8 mouse cellular contexts compared by ENCODE assay signal in the genomic region with DNA sequence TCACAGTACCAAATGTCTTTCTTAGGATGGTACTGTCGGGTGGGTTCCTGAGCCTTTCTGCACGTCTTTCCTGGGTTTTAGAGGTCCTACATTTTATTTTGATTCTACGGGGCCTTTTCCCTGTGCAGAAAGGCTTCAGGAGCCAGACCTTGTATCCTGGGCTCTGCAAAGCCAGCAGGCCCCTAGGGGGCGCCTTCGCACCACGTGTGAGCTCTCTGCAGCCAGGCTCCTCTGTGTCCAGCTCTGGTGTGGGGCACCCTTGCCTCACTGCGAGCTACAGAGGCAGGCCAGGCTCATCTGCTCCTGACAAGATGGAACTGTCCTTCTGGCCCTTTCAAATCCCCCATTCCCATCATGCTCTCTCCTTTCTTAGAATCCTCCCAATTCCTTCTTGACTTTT. TPM values are rescaled to one million over a fixed set of nuclear protein-coding genes. Genes with fewer than 3 reads are reported as not detected.
DNase-seq lines count a peak whose midpoint lies in the region; ATAC-seq and TF ChIP-seq lines count a peak whose summit lies in the region.

No protein-coding gene starts in this region.

- intact Hi-C loops in left cerebral cortex, postnatal 36 days (cut with DNase I) = loop anchor here (5.0 to 10.0 kb wide), 3 partner anchors 61 to 179 kb away; no protein-coding TSS in a partner anchor

- H3K9me3 ChIP-seq in embryonic facial prominence, embryonic 10.5 days = no peaks in the 10 kb centered on the region
- H3K9me3 ChIP-seq in midbrain, postnatal 0 days (ENCODE audit: low read length) = no peaks in the 10 kb centered on the region

- TF ChIP-seq CTCF in midbrain, postnatal 0 days (IDR thresholded peaks at IDR 0.05) = peak; percentile 87
- TF ChIP-seq CTCF in spleen, adult 2 months (IDR thresholded peaks at IDR 0.05; ENCODE audit: extremely low read depth, insufficient read depth, insufficient read length, insufficient replicate concordance) = peak; percentile 97

- no peak overlapping the region for H3K4me2 ChIP-seq in midbrain, postnatal 0 days (ENCODE audit: low read depth, low read length, poor library complexity, severe bottlenecking)

- H3K4me1 ChIP-seq in embryonic facial prominence, embryonic 10.5 days = peaks cover 4% of the 10 kb centered on the region; the same call in 1 of the 2 replicates
- no peaks in the 10 kb centered on the region for H3K4me1 ChIP-seq in midbrain, postnatal 0 days (ENCODE audit: insufficient read depth, low read length)
- H3K4me1 ChIP-seq in spleen, adult 2 months (ENCODE audit: control insufficient read depth, insufficient read depth, insufficient read length) = no peaks in the 10 kb centered on the region

- no peak overlapping the region for H3K4me3 ChIP-seq in embryonic facial prominence, embryonic 10.5 days
- no peak overlapping the region for H3K4me3 ChIP-seq in midbrain, postnatal 0 days (ENCODE audit: low read depth, low read length)
- no peak overlapping the region for H3K4me3 ChIP-seq in spleen, adult 2 months (ENCODE audit: extremely low read depth, insufficient read depth, insufficient read length)

- no peak overlapping the region for H3K27ac ChIP-seq in embryonic facial prominence, embryonic 10.5 days (replicated peaks)
- no peak overlapping the region for H3K27ac ChIP-seq in midbrain, postnatal 0 days (ENCODE audit: low read depth, low read length)
- no peak overlapping the region for H3K27ac ChIP-seq in spleen, adult 2 months (ENCODE audit: insufficient read depth, low read length)

- no peak overlapping the region for H3K9ac ChIP-seq in midbrain, postnatal 0 days (replicated peaks; ENCODE audit: low read length, poor library complexity, severe bottlenecking)

- H3K36me3 ChIP-seq in embryonic facial prominence, embryonic 10.5 days (replicated peaks) = no peaks in the 10 kb centered on the region
- no peaks in the 10 kb centered on the region for H3K36me3 ChIP-seq in midbrain, postnatal 0 days (ENCODE audit: insufficient read depth, low read length)
- H3K36me3 ChIP-seq in spleen, adult 2 months (ENCODE audit: control insufficient read depth, insufficient read depth, low read length) = no peaks in the 10 kb centered on the region

- DNase-seq in 3134 (ENCODE audit: extremely low read depth, insufficient read length, low spot score) = peak; percentile 67
- peak; percentile 95 for DNase-seq in adrenal gland, postnatal 14 days
- peak; percentile 92 for DNase-seq in embryonic facial prominence, embryonic 10.5 days (ENCODE audit: low spot score)
- peak; percentile 97 for DNase-seq in heart, adult 11 months
- peak; percentile 84 for DNase-seq in kidney, adult 11 months
- peak; percentile 85 to 88 for DNase-seq in left cerebral cortex, postnatal 36 days (ENCODE audit: low spot score in 2 of 2)
- DNase-seq in midbrain, postnatal 0 days (ENCODE audit: low spot score) = peak; percentile 89
- peak; percentile 42 to 81 for DNase-seq in spleen, adult 2 months (ENCODE audit: low read depth in 1 of 2, low spot score in 2 of 2)

- TF ChIP-seq POLR2A in spleen, adult 2 months (IDR thresholded peaks at IDR 0.05; ENCODE audit: low read depth, low read length) = no peak

- no peaks in the 10 kb centered on the region for H3K27me3 ChIP-seq in embryonic facial prominence, embryonic 10.5 days (replicated peaks; ENCODE audit: low read depth, poor library complexity, severe bottlenecking)
- no peaks in the 10 kb centered on the region for H3K27me3 ChIP-seq in midbrain, postnatal 0 days (ENCODE audit: insufficient read depth, low read length)
- H3K27me3 ChIP-seq in spleen, adult 2 months (ENCODE audit: control insufficient read depth, insufficient read depth, low read length) = no peaks in the 10 kb centered on the region

- no peak for ATAC-seq in midbrain, postnatal 0 days (ENCODE audit: low FRiP score)

- WGBS in embryonic facial prominence, embryonic 10.5 days = 19% methylated on average over 7 of the region's 7 CpGs
- WGBS in midbrain, postnatal 0 days = 18% methylated on average over 7 of the region's 7 CpGs
- WGBS in spleen, adult 2 months = 13% methylated on average over 7 of the region's 7 CpGs

RNA-seq across cellular contexts. Expression of a gene that starts 53.3 kb away (rescaled TPM):
- total RNA-seq in adrenal gland, postnatal 14 days (2021) = 40.6 and 46.3 TPM in 2 replicates
- 103 and 106 TPM in 2 replicates for polyA plus RNA-seq in embryonic facial prominence, embryonic 10.5 days (2016; fragmentation: Nextera tagmentation; extraction: Ambion mirVana)
- total RNA-seq in left cerebral cortex, postnatal 36 days (2021) = 10 to 100 TPM; 33.5 to 36.8 TPM
- 23.4 and 30.0 TPM in 2 replicates for total RNA-seq in midbrain, postnatal 0 days (2014; rRNA removed)
- polyA plus RNA-seq in midbrain, postnatal 0 days (2015; fragmentation: Nextera tagmentation; extraction: Ambion mirVana) = 33.7 and 39.9 TPM in 2 replicates
- 15.2 and 15.9 TPM in 2 replicates for polyA plus RNA-seq in spleen, adult 2 months (2012; rRNA removed)
